Mouse (Mus musculus): ENCODE measurements around the gene Mpzl2. TPM values are rescaled to one million over a fixed set of nuclear protein-coding genes. Genes with fewer than 3 reads are reported as not detected.
"Not testable (repeated sequence)": the region's sequence is repeated elsewhere in the genome, so short reads cannot be mapped to it uniquely, and the experiment has no call there.

Gene Mpzl2
- total RNA-seq, 1 experiment from 2014 or later = 3.3 TPM

DNA sequence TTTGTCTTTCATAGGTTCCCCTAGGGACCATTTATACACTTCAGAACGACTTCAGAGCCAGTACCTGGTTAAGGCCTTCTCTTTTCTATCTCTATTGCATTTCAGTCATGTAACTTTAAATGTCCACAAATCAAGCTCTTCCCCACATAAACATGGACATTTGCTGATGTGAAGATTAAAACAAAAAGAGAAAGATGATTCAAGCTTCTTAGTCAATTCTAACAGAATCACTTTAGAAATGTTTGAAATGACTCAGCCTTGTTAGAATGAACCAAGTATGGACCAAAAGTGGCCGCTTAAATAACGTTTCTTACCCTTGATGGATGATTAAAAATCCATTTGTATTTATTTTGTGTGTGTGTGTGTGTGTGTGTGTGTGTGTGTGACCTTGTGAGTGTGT, 16.0 kb upstream of the Mpzl2 start:
- ATAC-seq (replicated peaks in 1 of 2; ENCODE audit: insufficient read depth in 1 of 2, low FRiP score in 2 of 2, low TSS enrichment in 1 of 2, low read depth in 1 of 2, poor library complexity in 2 of 2, severe bottlenecking in 2 of 2) = no peak

GRCm38 (mm10) chr9:45024187-45024586, 15.4 kb upstream of the Mpzl2 start:
- ATAC-seq (replicated peaks in 1 of 2; ENCODE audit: insufficient read depth in 1 of 2, low FRiP score in 2 of 2, low TSS enrichment in 1 of 2, low read depth in 1 of 2, poor library complexity in 2 of 2, severe bottlenecking in 2 of 2) = no peak

DNA sequence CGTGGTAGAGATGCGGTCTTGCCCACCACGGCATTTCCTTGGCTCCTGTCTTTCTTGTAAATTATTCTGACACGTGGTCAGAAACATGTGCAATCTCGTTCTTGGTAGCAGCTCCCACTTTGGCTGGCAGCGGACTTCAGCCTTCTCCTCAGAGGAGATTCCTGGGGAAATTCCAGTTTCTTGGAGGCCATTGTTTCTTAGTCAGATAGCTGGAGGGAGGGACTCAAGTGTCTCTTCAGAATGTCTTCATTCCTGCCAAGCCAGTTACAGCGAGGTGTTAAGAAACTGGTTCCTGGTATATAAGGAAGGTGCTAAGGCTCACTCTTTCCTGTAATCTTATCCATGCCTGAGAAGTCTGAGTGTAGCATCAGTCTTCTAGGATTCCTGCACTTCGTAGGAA, 12.2 kb upstream of the Mpzl2 start:
- ATAC-seq (replicated peaks in 1 of 2; ENCODE audit: insufficient read depth in 1 of 2, low FRiP score in 2 of 2, low TSS enrichment in 1 of 2, low read depth in 1 of 2, poor library complexity in 2 of 2, severe bottlenecking in 2 of 2) = no peak

DNA sequence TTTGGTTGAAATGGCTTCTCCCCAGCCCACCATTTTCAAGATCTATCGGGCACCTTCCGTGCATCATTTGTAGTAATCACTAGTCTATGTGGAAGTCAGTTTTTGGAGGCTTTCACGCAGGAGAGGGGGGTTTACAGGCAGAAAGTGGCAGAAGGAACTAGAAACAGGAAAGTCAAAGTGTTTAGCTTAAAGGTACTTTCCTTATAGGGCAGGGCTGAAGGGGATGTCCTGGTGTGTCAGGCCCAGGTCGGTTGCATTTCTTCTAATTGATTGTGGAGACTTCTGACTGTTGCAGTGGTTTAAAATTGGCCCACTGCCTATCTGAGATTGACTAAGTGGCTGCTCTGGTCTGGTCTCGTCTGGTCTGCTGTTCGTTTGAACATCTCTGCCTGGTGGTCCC, 9.3 kb upstream of the Mpzl2 start:
- ATAC-seq (replicated peaks in 1 of 2; ENCODE audit: insufficient read depth in 1 of 2, low FRiP score in 2 of 2, low TSS enrichment in 1 of 2, low read depth in 1 of 2, poor library complexity in 2 of 2, severe bottlenecking in 2 of 2) = no peak

DNA sequence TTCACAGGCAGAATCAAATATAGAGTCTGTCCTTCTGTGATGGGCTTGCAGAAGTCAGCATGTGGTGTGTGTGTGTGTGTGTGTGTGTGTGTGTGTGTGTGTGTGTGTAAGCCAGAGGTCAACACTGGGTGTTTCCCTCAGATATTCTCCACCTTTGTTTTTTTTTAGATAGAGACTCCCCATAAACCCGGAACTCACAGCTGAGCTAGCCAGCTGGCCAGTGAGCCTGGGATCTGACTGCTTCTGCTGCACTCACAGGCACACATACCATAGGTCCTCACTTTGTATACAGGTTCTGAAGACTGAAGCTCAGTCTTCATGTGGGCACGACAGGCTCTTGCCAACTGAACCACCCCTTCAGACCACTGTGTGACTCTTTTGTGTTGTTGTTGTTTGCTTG, 7.3 kb upstream of the Mpzl2 start:
- no peak for ATAC-seq (replicated peaks in 1 of 2; ENCODE audit: insufficient read depth in 1 of 2, low FRiP score in 2 of 2, low TSS enrichment in 1 of 2, low read depth in 1 of 2, poor library complexity in 2 of 2, severe bottlenecking in 2 of 2)

GRCm38 (mm10) chr9:45034526-45034925, 5.1 kb upstream of the Mpzl2 start:
- 0 out of 4 replicates have a peak, but pooled peaks of 1 of the 2 experiments have one; percentile 17 for ATAC-seq (replicated peaks in 1 of 2; ENCODE audit: insufficient read depth in 1 of 2, low FRiP score in 2 of 2, low TSS enrichment in 1 of 2, low read depth in 1 of 2, poor library complexity in 2 of 2, severe bottlenecking in 2 of 2)

- not testable (repeated sequence) for ATAC-seq (replicated peaks in 1 of 2; ENCODE audit: insufficient read depth in 1 of 2, low FRiP score in 2 of 2, low TSS enrichment in 1 of 2, low read depth in 1 of 2, poor library complexity in 2 of 2, severe bottlenecking in 2 of 2)
Observed at GRCm38 (mm10) chr9:45037803-45038202, 1.8 kb upstream of the Mpzl2 start.

GRCm38 (mm10) chr9:45040066-45040845, 657 bp downstream of the Mpzl2 start:
- no peak for ATAC-seq (replicated peaks in 1 of 2; ENCODE audit: insufficient read depth in 1 of 2, low FRiP score in 2 of 2, low TSS enrichment in 1 of 2, low read depth in 1 of 2, poor library complexity in 2 of 2, severe bottlenecking in 2 of 2)

DNA sequence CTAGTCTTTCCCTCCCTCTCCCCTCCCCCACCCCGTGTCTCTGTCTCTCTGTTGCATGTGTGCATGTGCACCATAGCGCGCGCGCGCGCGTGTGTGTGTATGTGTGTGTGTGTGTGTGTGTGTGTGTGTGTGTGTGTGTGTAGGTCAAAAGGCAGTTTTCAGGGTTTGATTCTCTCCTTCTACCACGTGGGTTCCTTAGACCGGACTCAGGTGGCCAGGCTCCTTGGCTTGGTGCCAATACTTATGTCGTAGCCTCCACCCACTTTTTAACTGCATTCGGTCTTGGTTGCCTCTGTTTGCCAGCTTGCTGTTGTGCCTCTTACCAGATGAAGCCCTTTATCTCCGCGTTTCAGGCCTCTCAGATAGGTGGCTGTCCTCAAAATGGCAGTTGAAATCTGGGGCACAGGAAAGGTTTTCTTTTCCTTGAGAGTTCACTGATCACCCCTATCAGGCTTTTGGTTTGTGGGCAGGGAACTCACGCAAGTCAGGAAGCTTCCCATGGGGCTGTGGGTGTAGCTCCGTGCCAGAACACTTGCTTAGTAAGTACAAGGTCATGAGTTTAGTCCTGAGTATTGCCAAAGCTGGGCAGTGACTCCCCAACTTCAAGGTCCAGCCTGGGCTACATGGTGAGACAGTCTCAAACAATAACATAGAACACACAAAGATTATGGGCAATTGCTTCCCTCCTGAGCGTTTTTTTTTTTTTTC, 1.7 kb downstream of the Mpzl2 start:
- peak; percentile 25 to 51; a peak in 2 of 4 replicates for ATAC-seq (replicated peaks in 1 of 2; ENCODE audit: insufficient read depth in 1 of 2, low FRiP score in 2 of 2, low TSS enrichment in 1 of 2, low read depth in 1 of 2, poor library complexity in 2 of 2, severe bottlenecking in 2 of 2)

DNA sequence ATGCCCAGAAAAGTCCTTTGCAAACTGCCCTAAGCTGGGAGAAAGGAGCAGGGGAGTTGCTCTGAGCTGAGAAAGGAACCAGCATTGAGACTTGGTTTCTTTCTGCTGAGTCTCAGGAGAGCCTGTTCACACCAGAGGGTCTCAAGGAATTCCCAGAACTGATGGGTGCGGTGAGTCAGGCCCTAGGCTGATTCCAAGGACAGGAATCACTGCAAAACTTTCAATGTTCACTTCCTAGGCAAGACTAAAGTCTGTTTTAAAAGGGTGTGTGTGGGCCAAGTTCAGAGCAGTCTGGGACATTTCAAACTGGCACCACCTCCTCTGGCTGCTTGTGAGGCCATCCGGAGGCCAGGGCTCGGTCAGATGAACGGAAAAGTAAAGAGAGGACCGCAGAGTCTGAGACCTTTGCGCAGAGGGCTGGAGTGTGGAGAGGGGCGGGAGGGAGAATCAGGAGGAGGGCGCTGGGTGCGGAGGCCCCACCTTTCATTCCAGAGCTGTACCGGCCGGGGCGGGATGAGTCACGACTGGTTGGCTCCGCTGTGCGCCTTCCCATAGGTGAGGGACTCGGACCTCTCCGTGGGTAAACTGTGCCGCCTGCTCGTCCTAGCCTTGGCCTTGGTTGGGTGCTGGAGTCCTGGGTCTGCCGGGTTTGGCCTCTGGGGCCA, 2.6 kb downstream of the Mpzl2 start:
- ATAC-seq (replicated peaks in 1 of 2; ENCODE audit: insufficient read depth in 1 of 2, low FRiP score in 2 of 2, low TSS enrichment in 1 of 2, low read depth in 1 of 2, poor library complexity in 2 of 2, severe bottlenecking in 2 of 2) = peak in 1 of 2 experiments; percentile 33; a peak in 1 of 4 replicates

- ATAC-seq (replicated peaks in 1 of 2; ENCODE audit: insufficient read depth in 1 of 2, low FRiP score in 2 of 2, low TSS enrichment in 1 of 2, low read depth in 1 of 2, poor library complexity in 2 of 2, severe bottlenecking in 2 of 2) = no peak
Observed at GRCm38 (mm10) chr9:45042947-45043346, 3.3 kb downstream of the Mpzl2 start.

GRCm38 (mm10) chr9:45046973-45047372, 7.4 kb downstream of the Mpzl2 start:
- ATAC-seq (replicated peaks in 1 of 2; ENCODE audit: insufficient read depth in 1 of 2, low FRiP score in 2 of 2, low TSS enrichment in 1 of 2, low read depth in 1 of 2, poor library complexity in 2 of 2, severe bottlenecking in 2 of 2) = no peak

DNA sequence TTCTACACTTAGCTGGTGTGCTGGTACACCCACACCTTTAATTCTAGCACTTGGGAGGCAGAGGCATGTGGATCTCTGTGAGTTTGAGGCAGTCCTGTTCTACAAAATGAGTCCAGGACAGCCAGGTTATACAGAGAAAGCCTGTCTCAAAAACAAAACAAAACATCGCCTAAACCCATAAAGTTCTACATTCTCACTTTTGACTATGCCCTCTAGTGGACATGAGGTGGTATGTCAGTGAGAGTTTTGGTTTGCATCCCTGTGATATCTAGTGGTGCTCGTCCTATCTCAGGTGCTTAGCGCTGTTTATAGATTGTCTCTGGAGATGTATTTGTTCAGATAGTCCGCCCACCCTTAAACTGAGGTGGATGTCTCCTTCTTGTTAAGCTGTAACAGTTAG, 8.9 kb downstream of the Mpzl2 start:
- ATAC-seq (replicated peaks in 1 of 2; ENCODE audit: insufficient read depth in 1 of 2, low FRiP score in 2 of 2, low TSS enrichment in 1 of 2, low read depth in 1 of 2, poor library complexity in 2 of 2, severe bottlenecking in 2 of 2) = peak in 1 of 2 experiments; percentile 56; a peak in 2 of 4 replicates

DNA sequence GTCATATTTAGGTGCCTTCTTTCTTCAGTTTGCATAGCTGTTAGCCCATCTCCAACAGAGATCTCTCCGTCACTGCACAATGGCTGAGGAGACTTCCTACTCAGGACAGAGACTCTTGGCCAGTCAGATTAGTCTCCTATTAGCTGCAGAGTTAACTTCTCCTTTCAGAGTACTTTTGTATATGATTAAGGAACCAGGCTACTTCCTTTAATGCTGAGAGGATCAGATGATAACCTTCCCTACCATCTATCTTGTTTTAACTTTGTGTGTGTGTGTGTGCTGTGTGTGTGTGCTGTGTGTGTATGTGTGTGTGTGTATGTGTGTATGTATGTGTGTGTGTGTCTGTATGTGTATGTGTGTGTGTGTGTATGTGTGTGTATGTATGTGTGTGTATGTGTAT, 10.1 kb downstream of the Mpzl2 start:
- ATAC-seq (replicated peaks in 1 of 2; ENCODE audit: insufficient read depth in 1 of 2, low FRiP score in 2 of 2, low TSS enrichment in 1 of 2, low read depth in 1 of 2, poor library complexity in 2 of 2, severe bottlenecking in 2 of 2) = peak in 1 of 2 experiments; percentile 45; a peak in 1 of 4 replicates

GRCm38 (mm10) chr9:45050301-45050700, 10.7 kb downstream of the Mpzl2 start:
- ATAC-seq (replicated peaks in 1 of 2; ENCODE audit: insufficient read depth in 1 of 2, low FRiP score in 2 of 2, low TSS enrichment in 1 of 2, low read depth in 1 of 2, poor library complexity in 2 of 2, severe bottlenecking in 2 of 2) = no peak

DNA sequence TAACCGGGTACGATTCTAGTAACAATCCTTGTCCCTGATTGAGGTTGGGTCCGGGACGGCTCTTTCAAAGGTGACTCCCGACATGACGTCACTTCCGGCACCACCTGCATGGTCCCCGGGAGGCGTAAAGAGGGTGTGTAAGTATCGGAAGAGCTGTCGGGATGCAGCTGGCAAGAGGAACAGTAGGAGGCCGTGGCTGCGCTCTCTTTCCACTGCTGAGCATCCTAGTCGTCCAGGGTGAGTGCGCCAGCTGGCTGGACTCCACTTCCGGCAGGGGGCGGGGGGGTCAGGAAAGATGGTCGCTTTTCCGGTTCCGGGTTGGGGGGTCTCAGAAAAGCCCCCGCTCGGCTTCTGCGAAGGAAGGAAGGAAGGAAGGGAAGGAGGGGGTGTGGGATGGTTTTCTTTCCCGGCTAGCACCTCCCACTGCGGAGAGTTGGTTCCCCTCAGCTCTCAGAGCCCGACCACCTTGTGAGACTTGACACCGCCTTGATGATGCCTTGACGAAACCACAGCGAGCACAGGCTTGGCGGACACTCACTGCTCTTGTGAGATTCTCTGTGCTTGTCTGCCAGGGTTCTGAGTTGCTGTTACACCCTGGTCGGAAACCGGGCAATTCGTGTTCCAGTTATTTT, 15.6 kb downstream of the Mpzl2 start, which contains the start of gene Mpzl3:
TSS of gene Mpzl3 (plus strand) at position 105 of the 632 bp plus-strand sequence.
- peak; percentile 68 to 71 for ATAC-seq (replicated peaks in 1 of 2; ENCODE audit: insufficient read depth in 1 of 2, low FRiP score in 2 of 2, low TSS enrichment in 1 of 2, low read depth in 1 of 2, poor library complexity in 2 of 2, severe bottlenecking in 2 of 2)

- no peak for ATAC-seq (replicated peaks in 1 of 2; ENCODE audit: insufficient read depth in 1 of 2, low FRiP score in 2 of 2, low TSS enrichment in 1 of 2, low read depth in 1 of 2, poor library complexity in 2 of 2, severe bottlenecking in 2 of 2)
Observed at GRCm38 (mm10) chr9:45058304-45058940, 18.8 kb downstream of the Mpzl2 start.
